ENCODE assay signal across 7 mouse cellular contexts in the genomic region with DNA sequence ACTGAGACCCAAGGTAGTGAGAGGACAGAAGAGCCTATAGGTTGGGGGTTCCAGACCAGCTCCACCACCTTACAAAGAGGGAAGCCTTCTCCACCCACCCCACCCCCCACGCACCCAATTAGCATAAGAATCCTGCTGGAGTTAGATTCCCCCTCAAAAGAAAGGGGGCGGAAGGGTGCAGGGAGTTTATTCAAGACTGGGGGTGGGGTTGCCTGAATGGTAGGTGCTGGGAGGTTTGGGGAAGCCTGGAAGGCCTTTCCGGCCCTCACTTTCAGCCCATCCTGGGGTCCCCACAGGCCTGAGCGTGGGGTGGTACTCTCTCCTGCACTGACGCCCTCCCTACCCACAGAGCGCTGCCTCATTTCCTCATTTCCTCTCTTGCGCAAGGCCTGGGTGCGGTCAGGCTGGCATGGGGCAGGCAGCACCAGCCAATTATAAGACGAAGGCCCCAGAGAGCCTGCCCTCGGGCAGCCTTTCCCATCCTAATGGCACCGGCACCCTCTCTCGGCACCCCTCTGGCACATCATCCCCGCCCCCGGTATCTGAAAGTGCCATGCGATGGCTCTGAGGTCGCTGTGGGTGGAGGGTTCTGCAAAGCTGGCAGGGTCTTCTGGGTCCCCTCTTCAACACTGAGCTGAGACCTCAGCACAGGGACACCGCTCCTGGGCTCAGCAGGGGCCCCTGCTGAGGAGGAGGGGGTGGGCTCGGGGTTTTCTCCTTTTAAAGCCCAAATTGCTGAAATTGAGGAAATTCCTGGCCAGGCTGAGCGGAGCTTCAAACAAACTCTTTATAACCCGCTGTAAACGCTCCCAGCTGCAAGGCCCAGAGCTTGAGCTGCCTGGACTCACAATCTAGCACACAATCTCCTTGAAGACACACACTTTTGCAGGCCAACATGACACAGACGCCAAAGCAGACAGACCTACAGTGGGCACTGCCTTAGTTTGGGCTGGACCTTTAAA. TPM values are rescaled to one million over a fixed set of nuclear protein-coding genes. Genes with fewer than 3 reads are reported as not detected.
DNase-seq lines count a peak whose midpoint lies in the region; ATAC-seq and TF ChIP-seq lines count a peak whose summit lies in the region.

No protein-coding gene starts in this region.

- 35% methylated on average over 22 of the region's 22 CpGs for WGBS in heart, adult 2 months
- 21% methylated on average over 22 of the region's 22 CpGs for WGBS in kidney, embryonic 14.5 days

- H3K79me2 ChIP-seq in MEL (ENCODE audit: control insufficient read depth, insufficient read depth, low read length, poor library complexity) = no peaks in the 10 kb centered on the region; the same call in 1 of the 2 replicates
- H3K79me2 ChIP-seq in heart, adult 2 months (replicated peaks; ENCODE audit: control insufficient read depth, insufficient read depth, low read length) = peaks cover 2% of the 10 kb centered on the region; the same call in 1 of the 2 replicates

- H3K9ac ChIP-seq in MEL (ENCODE audit: control insufficient read depth, low read depth, low read length, poor library complexity, severe bottlenecking) = peak overlapping the region; percentile 38
- peak overlapping the region; percentile 66 for H3K9ac ChIP-seq in heart, adult 2 months (ENCODE audit: low read depth, low read length)
- H3K9ac ChIP-seq in kidney, embryonic 14.5 days (ENCODE audit: low read depth, low read length) = peak overlapping the region; percentile 74; the same call in 1 of the 2 replicates

- peaks cover 12 to 19% of the 10 kb centered on the region in 2 experiments; a peak in 3 of 4 replicates for H3K27me3 ChIP-seq in MEL (ENCODE audit: control insufficient read depth in 1 of 2, insufficient read depth in 2 of 2, low read length in 2 of 2)
- no peaks in the 10 kb centered on the region for H3K27me3 ChIP-seq in heart, adult 2 months (ENCODE audit: control insufficient read depth, insufficient read depth, low read length)
- H3K27me3 ChIP-seq in kidney, embryonic 14.5 days (ENCODE audit: control insufficient read depth, insufficient read depth, low read length) = no peaks in the 10 kb centered on the region; the same call in 1 of the 2 replicates

- H3K9me3 ChIP-seq in MEL (replicated peaks; ENCODE audit: insufficient read depth, low read length) = no peaks in the 10 kb centered on the region
- no peaks in the 10 kb centered on the region for H3K9me3 ChIP-seq in kidney, embryonic 14.5 days (ENCODE audit: control insufficient read depth, low read length)

- ATAC-seq in kidney, embryonic 14.5 days (ENCODE audit: low FRiP score, low TSS enrichment) = no peak

- TF ChIP-seq POLR2A in MEL (IDR thresholded peaks at IDR 0.05; ENCODE audit: control insufficient read depth in 1 of 2, insufficient read depth in 1 of 2, low read depth in 1 of 2, low read length in 2 of 2, poor library complexity in 1 of 2) = no peak
- peak; percentile 57; the same call in 1 of the 2 replicates for TF ChIP-seq POLR2A in heart, adult 2 months (IDR thresholded peaks at IDR 0.05; ENCODE audit: insufficient read depth, low read depth, low read length)

- peaks cover 5 to 28% of the 10 kb centered on the region in 2 experiments for H3K4me1 ChIP-seq in MEL (ENCODE audit: control insufficient read depth in 1 of 2, insufficient read depth in 2 of 2, low read length in 2 of 2)
- peaks cover 18% of the 10 kb centered on the region for H3K4me1 ChIP-seq in heart, adult 2 months (ENCODE audit: control insufficient read depth, insufficient read depth, low read length)
- peaks cover 32% of the 10 kb centered on the region for H3K4me1 ChIP-seq in kidney, embryonic 14.5 days (ENCODE audit: control insufficient read depth, insufficient read depth, low read length)

- peak overlapping the region; percentile 11 to 26; a peak in 3 of 4 replicates for H3K4me3 ChIP-seq in MEL (ENCODE audit: control insufficient read depth in 1 of 2, insufficient read depth in 1 of 2, low read depth in 2 of 2, low read length in 2 of 2)
- peak overlapping the region; percentile 78 for H3K4me3 ChIP-seq in heart, adult 2 months
- H3K4me3 ChIP-seq in kidney, embryonic 14.5 days (ENCODE audit: low read length) = peak overlapping the region; percentile 66

- no peak for TF ChIP-seq RAD21 in MEL (IDR thresholded peaks at IDR 0.05; ENCODE audit: low read depth, low read length)

- TF ChIP-seq EP300 in MEL (IDR thresholded peaks at IDR 0.05; ENCODE audit: low read depth in 1 of 2, low read length in 2 of 2) = peak in 1 of 2 experiments; percentile 54; a peak in 1 of 4 replicates
- 0 out of 2 replicates have a peak, but pooled peaks have one; percentile 29 for TF ChIP-seq EP300 in heart, adult 2 months (IDR thresholded peaks at IDR 0.05; ENCODE audit: insufficient read depth, low read depth, low read length)

- intact Hi-C loops in heart, adult 2 months (cut with DNase I) = no loop called here

- H3K27ac ChIP-seq in MEL (ENCODE audit: control insufficient read depth, low read depth, low read length) = no peak overlapping the region
- H3K27ac ChIP-seq in heart, adult 2 months = peak overlapping the region; percentile 96
- H3K27ac ChIP-seq in kidney, embryonic 14.5 days (ENCODE audit: low read depth, low read length) = peak overlapping the region; percentile 38; the same call in 1 of the 2 replicates

- H3K36me3 ChIP-seq in MEL (ENCODE audit: control insufficient read depth in 1 of 2, insufficient read depth in 2 of 2, low read length in 2 of 2) = peaks cover 0 to 7% of the 10 kb centered on the region in 2 experiments; a peak in 2 of 4 replicates
- H3K36me3 ChIP-seq in heart, adult 2 months (ENCODE audit: control insufficient read depth, insufficient read depth, low read length) = no peaks in the 10 kb centered on the region
- peaks cover 5% of the 10 kb centered on the region; the same call in 1 of the 2 replicates for H3K36me3 ChIP-seq in kidney, embryonic 14.5 days (ENCODE audit: control insufficient read depth, insufficient read depth, low read length)

- DNase-seq in MEL (ENCODE audit: low read depth, low spot score) = peak; percentile 48
- DNase-seq in adrenal gland, postnatal 14 days = peak; percentile 82
- DNase-seq in heart, adult 2 months = peak; percentile 77 to 86
- DNase-seq in lung, postnatal 14 days = peak; percentile 87
- peak; percentile 69 to 86 for DNase-seq in spleen, postnatal 4 days (ENCODE audit: low spot score in 2 of 2)
- DNase-seq in thymus, postnatal 25 days = no peak

- TF ChIP-seq CTCF in MEL (IDR thresholded peaks at IDR 0.05 in 2 of 3, conservative IDR thresholded peaks at IDR 0.05 in 1 of 3; ENCODE audit: control insufficient read depth in 1 of 3, insufficient read depth in 1 of 3, low read depth in 2 of 3, low read length in 3 of 3, poor library complexity in 1 of 3, severe bottlenecking in 1 of 3) = no peak
- peak; percentile 24; the same call in 1 of the 2 replicates for TF ChIP-seq CTCF in heart, adult 2 months (IDR thresholded peaks at IDR 0.05)

- H3K4me2 ChIP-seq in kidney, embryonic 14.5 days (replicated peaks; ENCODE audit: low read depth, low read length) = peak overlapping the region; percentile 81

TF ChIP-seq in MEL, 35 proteins besides CTCF, POLR2A, EP300 and RAD21 (continues in another document):
- no peak for TF ChIP-seq E2F4 (IDR thresholded peaks at IDR 0.05; ENCODE audit: borderline replicate concordance, low read depth, low read length)
- TF ChIP-seq SIN3A (IDR thresholded peaks at IDR 0.05; ENCODE audit: low read length) = no peak
- no peak for TF ChIP-seq ZKSCAN1 (IDR thresholded peaks at IDR 0.05; ENCODE audit: low read depth, low read length)
- TF ChIP-seq CHD2 (IDR thresholded peaks at IDR 0.05; ENCODE audit: low read length) = no peak
- TF ChIP-seq MAX (IDR thresholded peaks at IDR 0.05; ENCODE audit: low read length) = no peak

RNA-seq across cellular contexts. Expression of gene Itgb7, which starts 11.8 kb away (rescaled TPM):
- 7.4 TPM in 2 replicates for total RNA-seq in MEL (2012; rRNA removed)
- polyA plus RNA-seq in MEL (2012; ENCODE audit: insufficient read depth in 1 of 2, insufficient read length in 2 of 2, low read depth in 1 of 2, low replicate concordance in 2 of 2, missing spikeins in 1 of 2) = 10 to 100 TPM in 1 of 2 experiments, not detected in 1; 15.2 TPM
- total RNA-seq in adrenal gland, postnatal 14 days (2021) = 3.0 and 18.4 TPM in 2 replicates
- 1 to 10 TPM; 1.5 to 2.0 TPM for total RNA-seq in heart, adult 2 months (2021)
- polyA plus RNA-seq in heart, adult 2 months (2012; rRNA removed) = 2.4 and 4.6 TPM in 2 replicates
- polyA plus RNA-seq in kidney, embryonic 14.5 days (2014; fragmentation: Nextera tagmentation; extraction: Ambion mirVana) = 1.1 and 1.7 TPM in 2 replicates

RNA-seq across cellular contexts. Expression of gene Rarg, which starts 13.8 kb away (rescaled TPM):
- total RNA-seq in MEL (2012; rRNA removed) = 0.39 and 0.59 TPM in 2 replicates
- 1 to 10 TPM in 1 of 2 experiments, not detected in 1; 5.8 TPM for polyA plus RNA-seq in MEL (2012; ENCODE audit: insufficient read depth in 1 of 2, insufficient read length in 2 of 2, low read depth in 1 of 2, low replicate concordance in 2 of 2, missing spikeins in 1 of 2)
- total RNA-seq in adrenal gland, postnatal 14 days (2021) = 25.5 and 27.8 TPM in 2 replicates
- total RNA-seq in heart, adult 2 months (2021) = 10 to 100 TPM; 18.1 to 20.3 TPM
- 19.9 and 26.9 TPM in 2 replicates for polyA plus RNA-seq in heart, adult 2 months (2012; rRNA removed)
- 17.9 and 23.9 TPM in 2 replicates for polyA plus RNA-seq in kidney, embryonic 14.5 days (2014; fragmentation: Nextera tagmentation; extraction: Ambion mirVana)

RNA-seq across cellular contexts. Expression of gene Gm9918, which starts 26.9 kb away (rescaled TPM):
- not detected in 2 replicates for total RNA-seq in MEL (2012; rRNA removed)
- polyA plus RNA-seq in MEL (2012; ENCODE audit: insufficient read depth in 1 of 2, insufficient read length in 2 of 2, low read depth in 1 of 2, low replicate concordance in 2 of 2, missing spikeins in 1 of 2) = under 1 TPM in 1 of 2 experiments, not detected in 1; 0.04 TPM
- not detected in 2 replicates for total RNA-seq in adrenal gland, postnatal 14 days (2021)
- not detected for total RNA-seq in heart, adult 2 months (2021)
- 0.06 TPM in 1 of 2 replicates, not detected in the other for polyA plus RNA-seq in heart, adult 2 months (2012; rRNA removed)
- 0.37 and 0.84 TPM in 2 replicates for polyA plus RNA-seq in kidney, embryonic 14.5 days (2014; fragmentation: Nextera tagmentation; extraction: Ambion mirVana)

RNA-seq across cellular contexts. Expression of gene Mfsd5, which starts 35.7 kb away (rescaled TPM):
- total RNA-seq in MEL (2012; rRNA removed) = 49.7 and 56.3 TPM in 2 replicates
- 100 to 1,000 TPM in 1 of 2 experiments, 10 to 100 TPM in 1; 83.6 to 115 TPM for polyA plus RNA-seq in MEL (2012; ENCODE audit: insufficient read depth in 1 of 2, insufficient read length in 2 of 2, low read depth in 1 of 2, low replicate concordance in 2 of 2, missing spikeins in 1 of 2)
- total RNA-seq in adrenal gland, postnatal 14 days (2021) = 29.9 and 34.3 TPM in 2 replicates
- total RNA-seq in heart, adult 2 months (2021) = 10 to 100 TPM; 17.0 to 19.4 TPM
- 37.8 and 47.9 TPM in 2 replicates for polyA plus RNA-seq in heart, adult 2 months (2012; rRNA removed)
- polyA plus RNA-seq in kidney, embryonic 14.5 days (2014; fragmentation: Nextera tagmentation; extraction: Ambion mirVana) = 53.7 and 65.3 TPM in 2 replicates

RNA-seq across cellular contexts. Expression of gene Csad, which starts 39.0 kb away (rescaled TPM):
- total RNA-seq in MEL (2012; rRNA removed) = 4.1 and 5.3 TPM in 2 replicates
- polyA plus RNA-seq in MEL (2012; ENCODE audit: insufficient read depth in 1 of 2, insufficient read length in 2 of 2, low read depth in 1 of 2, low replicate concordance in 2 of 2, missing spikeins in 1 of 2) = 10 to 100 TPM in 1 of 2 experiments, not detected in 1; 10.5 TPM
- 115 and 120 TPM in 2 replicates for total RNA-seq in adrenal gland, postnatal 14 days (2021)
- 10 to 100 TPM; 13.1 to 15.6 TPM for total RNA-seq in heart, adult 2 months (2021)
- 33.4 and 42.1 TPM in 2 replicates for polyA plus RNA-seq in heart, adult 2 months (2012; rRNA removed)
- polyA plus RNA-seq in kidney, embryonic 14.5 days (2014; fragmentation: Nextera tagmentation; extraction: Ambion mirVana) = 50.6 and 68.1 TPM in 2 replicates

Comparison
In these comparisons a context has a peak if more than half of its experiments do, and no peak if none do; other contexts are left out.
1. H3K4me3 ChIP-seq: peak in every context shown above with its lines; median percentile 78 in heart, adult 2 months; 66 in kidney, embryonic 14.5 days; 18 in MEL.
2. RNA of gene Rarg, which starts 13.8 kb away (total RNA-seq): 25.5 to 27.8 TPM in adrenal gland, postnatal 14 days and 18.1 to 20.3 TPM in heart, adult 2 months; 0.39 to 0.59 TPM in MEL; every median in the first group is over 10 times any median in the second.
3. Peak in every context shown above with its lines, with median percentiles within 50 percentile points of each other: H3K9ac ChIP-seq.